Mouse (Mus musculus) bone marrow, adult 2 months (tissue): ENCODE data around the gene Elavl4.

Experiments
- CTCF ChIP-seq: fragments of 200-500 bp; IDR thresholded peaks from 2 replicates; pipeline ENCODE4 v1.5.1; 2011; ENCODE audit warnings: low read length, control low read depth; ENCODE audit not compliant: control insufficient read depth, insufficient read depth
- POLR2A ChIP-seq: fragments of 200-500 bp; IDR thresholded peaks from 2 replicates; pipeline ENCODE4 v1.6.1; 2011; ENCODE audit warnings: low read depth, mild to moderate bottlenecking, control low read depth, low read length, borderline replicate concordance; ENCODE audit not compliant: control insufficient read depth

- TF ChIP-seq CTCF (no peak), POLR2A (no peak)
Measured at GRCm38 (mm10) chr4:110257360-110257759, 94.3 kb downstream of the Elavl4 start.
